Mouse (Mus musculus) liver, embryonic 14.5 days (tissue): ENCODE results near the gene Pex26.

Experiments
- CTCF ChIP-seq: IDR thresholded peaks from 2 replicates; pipeline ENCODE4 v1.5.1; 2016; ENCODE audit warnings: antibody characterized with exemption, low read depth, control low read depth
- EP300 ChIP-seq: IDR thresholded peaks from 2 replicates; pipeline ENCODE4 v1.6.1; 2016; ENCODE audit warnings: antibody characterized with exemption, low read depth

DNA sequence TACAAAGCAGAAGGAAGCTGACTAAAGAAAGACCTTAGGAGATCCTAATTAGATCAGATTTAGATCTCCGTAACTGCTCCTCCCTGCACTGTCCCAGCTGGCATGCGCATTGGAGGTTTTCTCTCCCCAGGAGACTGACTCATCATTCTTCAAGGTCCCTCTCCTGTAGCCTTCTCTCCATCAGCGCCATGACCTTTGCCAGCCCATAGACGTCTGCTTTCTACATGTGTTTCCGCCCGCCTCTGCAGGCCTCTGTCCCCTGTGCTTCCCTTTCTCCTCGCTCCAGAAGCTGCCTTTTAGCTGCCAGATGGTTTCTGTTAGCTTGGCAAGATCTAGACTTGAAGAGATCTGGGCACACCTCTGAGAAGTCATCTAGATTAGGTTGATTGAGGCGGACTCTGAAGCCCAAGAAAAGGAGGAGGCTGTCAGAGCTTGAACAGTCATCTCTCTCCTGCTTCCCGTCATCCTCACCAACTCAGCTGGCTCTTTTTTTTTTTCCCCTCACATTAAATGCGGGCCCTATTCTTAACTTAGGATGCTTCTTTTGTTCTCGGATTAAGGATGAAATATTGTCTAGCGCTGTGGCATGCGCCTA, 38.4 kb upstream of the Pex26 start:
- TF ChIP-seq CTCF (no peak), EP300 (no peak)
